Mouse (Mus musculus): Measurements from ENCODE around the gene Sipa1.
"Not testable (repeated sequence)": the region's sequence is repeated elsewhere in the genome, so short reads cannot be mapped to it uniquely, and the experiment has no call there.

Sipa1 gene

DNA sequence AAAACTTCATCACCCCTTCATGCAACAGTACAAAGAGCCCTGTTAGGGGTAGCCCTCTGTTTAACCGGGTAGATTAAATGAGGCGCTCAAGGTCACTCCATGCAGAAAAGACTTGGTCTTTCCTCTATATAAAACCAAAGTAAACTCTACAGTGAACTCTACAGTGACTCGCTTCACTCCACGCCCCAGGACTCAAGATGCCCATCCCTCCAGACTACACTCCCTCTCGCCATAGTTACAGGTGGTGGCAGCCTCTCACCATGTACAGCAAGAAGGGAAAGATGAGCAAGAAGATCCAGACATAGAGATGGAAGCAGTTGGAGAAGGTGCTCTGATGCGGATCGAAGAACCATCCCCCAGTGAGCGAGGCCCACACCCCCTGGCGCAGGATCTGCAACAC is 24.2 kb upstream of the Sipa1 start:
- in situ Hi-C loops (cut with MboI; ENCODE audit: unreplicated experiment in 2 of 2) = no loop called here

DNA sequence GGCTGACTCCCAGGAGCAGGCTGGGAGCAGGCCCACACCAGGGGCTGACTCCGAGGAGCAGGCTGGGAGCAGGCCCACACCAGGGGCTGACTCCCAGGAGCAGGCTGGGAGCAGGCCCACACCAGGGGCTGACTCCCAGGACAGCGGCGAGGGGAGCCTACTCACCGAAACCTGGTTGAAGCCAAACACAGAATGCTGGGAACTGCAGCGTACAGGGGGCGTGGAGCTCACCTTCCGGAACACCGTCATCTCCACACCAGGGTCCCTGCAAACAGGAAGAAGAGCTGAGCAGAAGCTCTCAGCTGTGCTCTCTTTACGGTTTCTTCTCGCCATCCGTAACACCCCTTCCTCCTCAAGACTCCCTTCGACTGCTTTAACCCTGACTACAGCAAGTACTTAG is 23.4 kb upstream of the Sipa1 start:
- in situ Hi-C loops (cut with MboI; ENCODE audit: unreplicated experiment in 2 of 2) = not testable (repeated sequence)

DNA sequence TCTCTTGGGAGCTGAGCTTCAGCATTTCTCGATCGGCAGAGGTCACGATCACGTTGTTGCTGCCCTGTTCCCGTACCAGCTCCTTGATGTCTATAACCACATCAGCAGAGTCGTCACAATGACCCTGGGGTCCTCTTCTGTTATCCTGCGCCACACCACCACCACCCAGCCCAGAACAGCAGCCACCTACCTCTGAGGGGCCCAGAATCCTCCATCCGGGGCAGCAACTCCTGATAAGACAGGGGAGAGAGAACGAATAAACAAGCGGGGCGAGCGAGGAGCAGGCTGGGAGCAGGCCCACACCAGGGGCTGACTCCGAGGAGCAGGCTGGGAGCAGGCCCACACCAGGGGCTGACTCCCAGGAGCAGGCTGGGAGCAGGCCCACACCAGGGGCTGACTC is 22.9 kb upstream of the Sipa1 start:
- in situ Hi-C loops (cut with MboI; ENCODE audit: unreplicated experiment in 2 of 2) = no loop called here

DNA sequence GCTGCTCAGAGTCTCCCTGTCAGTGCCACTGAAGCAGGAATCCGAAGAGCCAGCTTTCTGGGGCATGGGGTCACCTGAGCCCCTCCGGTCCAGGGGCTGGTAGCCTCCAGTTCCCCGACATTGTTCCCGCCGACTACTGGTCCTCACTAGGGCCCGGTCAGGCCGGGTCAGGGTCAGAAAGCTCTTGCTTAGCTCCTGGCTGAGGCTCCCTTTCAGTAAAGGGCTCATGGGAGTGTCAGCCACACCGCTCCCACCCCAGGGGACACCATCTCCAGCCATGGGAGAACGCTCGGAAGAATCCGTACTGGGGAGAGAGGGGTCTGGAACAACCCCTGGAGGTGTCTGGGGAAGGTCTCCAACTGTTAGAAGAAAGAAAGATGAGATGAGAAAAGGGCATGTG is 22.4 kb upstream of the Sipa1 start:
- in situ Hi-C loops (cut with MboI; ENCODE audit: unreplicated experiment in 2 of 2) = no loop called here

DNA sequence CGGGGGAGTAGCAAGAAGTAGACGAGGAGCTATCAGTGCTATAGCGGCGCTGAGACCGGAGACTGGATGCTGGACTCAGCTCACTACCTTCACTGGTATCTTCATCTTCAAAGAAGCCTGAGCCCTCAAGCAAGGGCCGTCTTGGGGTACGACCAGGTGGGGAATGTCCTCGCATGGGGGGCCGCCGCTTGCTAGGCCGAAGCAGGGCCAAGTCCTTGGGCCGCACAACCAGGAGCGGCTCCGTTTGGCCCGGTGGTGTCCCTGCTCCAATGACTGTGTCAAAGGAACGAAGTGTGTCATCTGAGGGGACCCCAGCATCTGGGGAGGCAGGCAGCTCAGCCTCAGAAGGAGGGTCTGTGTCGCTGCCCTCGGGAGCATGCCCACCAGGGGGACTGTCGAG is 21.9 kb upstream of the Sipa1 start:
- in situ Hi-C loops (cut with MboI; ENCODE audit: unreplicated experiment in 2 of 2) = no loop called here

DNA sequence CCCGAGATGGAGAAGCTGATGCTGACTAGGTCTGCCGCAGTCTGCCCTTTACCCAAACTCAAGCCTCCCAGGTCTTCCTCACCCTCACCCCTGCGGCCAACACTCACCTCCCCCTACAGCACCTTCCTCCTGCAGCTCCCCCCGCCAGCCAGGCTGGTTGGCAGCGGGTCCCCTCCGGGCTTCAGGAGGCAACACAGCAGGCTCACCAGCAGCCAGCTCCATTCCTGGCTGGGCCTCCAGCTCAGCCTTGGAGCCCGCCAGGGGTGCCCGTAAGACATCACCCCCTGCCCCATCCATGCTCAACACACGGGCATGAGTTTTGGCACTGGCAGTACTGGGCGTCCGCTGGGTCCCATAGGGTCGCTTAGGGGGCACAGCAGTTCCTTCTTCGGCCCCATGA is 21.5 kb upstream of the Sipa1 start:
- in situ Hi-C loops (cut with MboI; ENCODE audit: unreplicated experiment in 2 of 2) = no loop called here

DNA sequence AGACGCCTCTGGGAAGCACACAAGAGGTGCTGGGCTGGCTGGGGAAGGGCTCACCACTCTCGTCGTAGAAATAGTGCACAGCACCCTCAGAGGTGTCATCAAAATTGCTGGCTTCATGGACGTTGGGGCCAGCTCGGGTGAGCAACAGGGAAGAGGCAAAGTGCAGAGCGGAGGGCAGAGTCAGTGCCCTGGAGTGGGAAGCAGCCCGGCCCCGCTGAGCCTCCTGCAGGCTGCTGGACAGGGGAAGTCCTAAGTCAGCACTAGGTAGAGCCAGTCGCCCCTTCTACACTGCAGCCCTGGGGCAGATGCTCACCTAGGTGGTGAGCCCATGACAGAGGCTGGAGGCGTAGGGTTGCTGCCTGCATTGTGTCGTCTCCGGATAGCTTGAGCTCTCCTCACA is 20.7 kb upstream of the Sipa1 start:
- in situ Hi-C loops (cut with MboI; ENCODE audit: unreplicated experiment in 2 of 2) = no loop called here

DNA sequence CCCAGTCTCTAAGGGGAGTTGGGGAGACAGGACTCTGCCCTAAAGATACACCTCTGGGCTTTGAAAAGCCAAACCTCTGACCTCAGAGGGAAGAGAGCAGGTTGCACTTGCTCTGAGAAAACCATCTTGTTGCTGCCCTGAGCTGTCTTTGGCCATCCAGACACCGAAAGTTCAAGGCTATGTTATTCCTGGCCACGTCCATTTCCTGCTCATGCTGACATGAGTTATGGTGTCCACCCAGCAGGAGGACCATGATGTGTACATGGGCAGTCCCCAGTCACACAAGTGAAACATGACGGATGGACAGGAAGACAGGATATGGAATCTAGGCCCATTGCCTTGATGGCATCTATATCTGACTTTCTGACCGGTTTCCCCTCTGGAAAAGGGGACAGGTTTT is 16.9 kb upstream of the Sipa1 start:
- in situ Hi-C loops (cut with MboI; ENCODE audit: unreplicated experiment in 2 of 2) = no loop called here

DNA sequence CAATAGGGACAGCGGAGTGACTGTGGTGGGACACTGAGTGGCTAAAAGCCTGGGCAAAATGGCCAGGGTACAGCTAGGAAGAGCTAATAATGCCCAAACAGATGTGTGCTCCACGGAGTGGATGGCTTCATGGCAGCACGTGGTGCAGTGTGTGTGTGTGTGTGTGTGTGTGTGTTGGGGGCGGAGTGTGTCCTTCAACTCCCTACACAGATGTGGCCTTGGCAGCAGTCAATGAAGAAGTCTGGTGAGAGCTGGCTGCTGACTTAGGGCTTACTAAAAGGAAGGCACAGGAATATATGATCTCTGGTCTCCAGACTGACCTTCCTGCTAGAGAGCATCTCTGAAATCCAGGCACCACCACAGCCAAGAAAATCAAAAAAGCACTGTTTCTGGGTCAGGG is 4.9 kb upstream of the Sipa1 start:
- in situ Hi-C loops (cut with MboI; ENCODE audit: unreplicated experiment in 2 of 2) = no loop called here

DNA sequence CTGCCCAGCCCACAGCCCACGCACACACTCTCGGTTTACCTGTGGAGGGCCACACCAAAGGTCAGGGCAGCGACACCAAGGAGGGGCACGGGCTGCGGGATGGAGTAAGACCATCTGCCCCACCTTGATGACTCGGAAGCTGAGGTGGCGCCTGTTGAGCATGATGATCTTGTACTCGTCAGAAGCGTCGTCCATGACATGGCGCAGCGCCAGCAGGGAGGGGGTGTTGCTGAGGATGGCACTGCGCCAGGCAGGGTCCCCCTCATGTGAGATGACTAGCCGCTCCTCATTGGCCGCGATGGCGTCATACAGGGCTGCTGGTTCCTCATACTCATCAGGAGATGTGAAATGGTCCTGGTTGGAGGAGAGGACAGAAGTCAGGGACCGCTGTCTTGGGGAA is 2.9 kb upstream of the Sipa1 start:
- in situ Hi-C loops (cut with MboI; ENCODE audit: unreplicated experiment in 2 of 2) = no loop called here

DNA sequence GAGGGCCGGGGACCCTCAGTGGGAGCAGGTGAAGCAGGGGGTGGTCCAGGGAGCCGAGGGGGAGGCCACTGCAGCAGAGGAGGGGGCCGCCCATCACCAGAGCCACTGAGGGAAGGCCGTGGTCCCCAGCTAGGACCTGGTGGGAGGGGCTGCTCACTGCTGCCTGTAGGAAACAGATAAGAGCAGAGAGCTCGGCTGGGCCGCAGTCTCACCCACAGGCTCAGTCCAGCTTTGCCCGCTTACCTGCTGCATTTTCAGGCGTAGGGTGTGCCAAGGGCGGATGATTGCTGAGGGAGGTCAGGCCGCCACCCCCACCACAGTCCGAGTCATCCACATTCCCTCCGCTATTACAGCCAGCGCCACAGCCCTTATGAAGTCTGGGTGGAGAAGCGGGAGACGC is 2.0 kb upstream of the Sipa1 start:
- in situ Hi-C loops (cut with MboI; ENCODE audit: unreplicated experiment in 2 of 2) = no loop called here

DNA sequence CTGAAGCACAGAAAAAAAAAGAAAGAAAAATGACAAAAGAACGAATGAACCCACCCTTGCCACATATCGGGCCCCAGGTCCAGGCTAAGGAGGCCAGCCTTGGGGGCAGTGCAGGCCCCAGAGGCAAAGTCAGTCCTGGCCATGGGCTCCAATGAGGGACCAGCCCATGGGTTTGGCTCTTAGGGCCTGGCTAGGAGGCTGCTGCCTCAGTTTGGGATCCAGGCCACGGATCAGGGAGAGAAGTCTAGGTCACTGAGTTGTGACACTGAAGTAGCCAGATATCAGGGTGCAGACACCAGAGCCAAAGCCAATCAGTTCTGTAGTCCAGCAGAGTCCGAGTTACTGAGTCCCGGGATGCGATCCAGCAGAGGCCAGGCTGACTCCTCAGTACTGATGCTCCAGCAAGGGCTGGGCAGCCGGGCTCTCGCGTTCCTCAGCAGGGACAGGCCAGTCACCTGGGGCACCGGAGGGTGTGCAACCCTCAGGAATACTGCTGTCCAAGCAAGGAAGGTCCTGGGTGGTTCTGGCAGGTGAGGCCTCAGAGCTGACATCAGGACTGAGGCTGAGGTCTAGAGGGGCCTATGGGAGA is 1.3 kb upstream of the Sipa1 start:
- in situ Hi-C loops (cut with MboI; ENCODE audit: unreplicated experiment in 2 of 2) = no loop called here

DNA sequence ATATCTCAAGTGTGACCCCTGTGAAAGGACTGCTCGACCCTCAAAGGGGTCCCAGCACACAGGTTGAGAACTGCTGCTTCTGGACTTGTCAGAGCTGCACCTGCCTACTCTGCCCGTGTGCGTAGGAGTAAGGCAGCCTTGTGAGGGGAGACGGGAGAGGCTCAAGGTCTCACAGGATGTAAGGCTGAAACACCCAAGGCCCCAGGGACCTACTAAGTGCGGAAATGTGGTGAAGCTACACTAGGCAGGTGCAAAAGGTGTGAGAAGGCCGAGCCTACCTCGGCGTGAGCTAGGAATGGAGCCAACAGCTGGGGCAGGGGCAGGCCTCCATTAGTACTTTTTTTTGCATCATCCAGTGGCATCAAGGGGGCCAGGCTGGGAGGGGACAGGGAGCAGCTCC is 1.2 kb downstream of the Sipa1 start:
- in situ Hi-C loops (cut with MboI; ENCODE audit: unreplicated experiment in 2 of 2) = no loop called here

DNA sequence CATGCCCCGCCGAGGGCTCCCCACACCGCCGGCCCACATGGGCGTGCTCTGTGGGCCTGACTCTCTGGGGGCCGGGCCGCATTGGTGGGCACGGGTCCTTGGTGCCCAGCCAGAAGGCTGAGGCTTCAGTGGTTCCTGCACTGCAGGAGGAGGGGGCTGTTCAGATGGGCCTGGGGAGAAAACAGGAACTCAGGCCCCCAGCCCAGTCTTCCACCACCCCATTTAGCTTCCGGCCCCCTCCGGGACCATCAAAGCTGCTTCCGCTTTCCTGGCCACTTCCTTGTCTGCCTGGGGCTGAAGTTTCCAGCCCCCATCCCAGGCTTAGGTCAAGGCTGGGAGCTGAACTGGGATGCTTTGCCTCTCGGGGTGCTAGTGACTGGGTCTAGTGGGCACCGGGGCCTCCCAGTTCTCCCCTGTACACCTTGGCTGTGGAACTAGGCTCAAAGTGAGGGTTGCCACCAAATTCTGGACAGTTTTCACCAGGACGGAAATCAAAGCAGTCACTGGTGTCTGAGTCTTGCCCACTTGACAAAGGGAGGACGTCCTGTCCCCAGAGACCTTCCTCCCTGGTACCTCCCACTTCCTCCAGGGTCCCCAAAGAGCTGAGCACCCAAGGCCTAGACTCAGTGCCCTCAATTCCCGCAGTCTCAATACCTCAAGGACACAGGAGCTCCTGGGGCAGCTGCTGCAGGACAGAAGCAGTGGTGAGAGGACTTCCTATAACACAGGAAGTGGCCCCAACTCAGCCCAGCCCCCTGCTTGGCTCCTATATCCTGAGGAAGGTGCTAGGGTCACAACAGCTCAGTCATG is 2.4 kb downstream of the Sipa1 start:
- in situ Hi-C loops (cut with MboI; ENCODE audit: unreplicated experiment in 2 of 2) = no loop called here

DNA sequence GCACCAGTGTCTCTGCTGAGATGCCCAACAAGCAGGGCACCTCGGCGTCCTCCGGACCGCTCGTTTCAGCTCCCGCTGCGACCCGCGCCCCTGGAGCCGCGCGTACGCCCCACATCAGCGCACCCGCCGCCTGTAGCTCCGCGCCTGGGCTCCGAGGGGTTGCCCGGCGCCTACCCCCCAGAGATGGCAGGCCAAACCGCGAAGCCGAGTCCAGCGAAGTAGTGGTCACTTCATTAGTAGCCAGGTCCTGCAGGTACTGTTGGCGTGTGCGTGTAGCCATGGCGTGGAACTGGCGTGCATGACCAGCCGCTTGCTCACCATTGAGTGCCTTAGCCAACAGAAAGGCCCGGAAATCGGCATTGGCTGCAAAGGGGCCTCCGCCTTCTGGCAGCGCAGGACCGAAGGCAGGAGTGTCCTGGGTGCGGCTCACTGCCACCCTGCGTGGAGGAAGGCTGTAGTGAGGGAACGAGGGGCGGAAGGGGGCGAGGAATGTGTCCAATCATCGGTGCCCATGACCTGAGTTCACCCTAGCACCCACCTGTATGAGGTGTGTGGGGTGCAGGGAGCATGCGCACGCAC is 8.7 kb downstream of the Sipa1 start:
- in situ Hi-C loops (cut with MboI; ENCODE audit: unreplicated experiment in 2 of 2) = no loop called here

DNA sequence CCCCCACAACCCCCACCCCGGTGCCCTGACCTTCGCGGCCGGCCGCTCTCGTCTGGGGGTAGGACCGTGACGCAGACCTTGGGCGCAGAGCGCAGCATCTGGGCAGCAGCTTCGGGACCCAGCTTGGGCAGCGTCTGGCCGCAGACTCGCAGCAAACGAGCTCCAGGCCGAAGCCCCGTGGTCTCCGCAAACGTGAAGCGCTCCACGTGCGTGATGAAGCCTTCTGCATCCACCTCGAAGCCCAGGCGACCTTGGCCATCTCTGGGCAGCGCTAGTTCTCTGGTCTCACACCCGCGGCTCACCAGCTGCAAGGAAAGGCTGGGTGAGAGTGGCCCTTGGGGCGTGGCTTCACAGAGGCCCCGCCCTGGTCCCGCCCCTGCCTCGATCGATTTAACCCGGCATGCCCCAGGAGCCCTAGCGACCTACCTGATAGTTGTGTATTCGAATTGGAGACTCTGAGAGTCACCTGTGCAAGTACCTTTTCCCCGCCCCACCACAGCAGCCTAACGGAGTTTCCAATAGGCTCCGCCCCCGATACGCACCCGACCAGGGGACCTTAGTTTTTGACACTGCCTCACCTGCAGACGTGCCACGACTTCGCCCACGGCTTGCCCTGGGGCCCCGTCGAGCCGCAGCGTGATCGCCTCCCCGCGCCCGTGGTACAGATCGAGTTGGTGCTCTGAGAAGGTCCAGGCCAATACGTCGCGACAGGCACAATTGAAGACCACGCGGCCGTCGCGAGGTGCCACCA is 9.4 kb downstream of the Sipa1 start:
- in situ Hi-C loops (cut with MboI; ENCODE audit: unreplicated experiment in 2 of 2) = no loop called here

DNA sequence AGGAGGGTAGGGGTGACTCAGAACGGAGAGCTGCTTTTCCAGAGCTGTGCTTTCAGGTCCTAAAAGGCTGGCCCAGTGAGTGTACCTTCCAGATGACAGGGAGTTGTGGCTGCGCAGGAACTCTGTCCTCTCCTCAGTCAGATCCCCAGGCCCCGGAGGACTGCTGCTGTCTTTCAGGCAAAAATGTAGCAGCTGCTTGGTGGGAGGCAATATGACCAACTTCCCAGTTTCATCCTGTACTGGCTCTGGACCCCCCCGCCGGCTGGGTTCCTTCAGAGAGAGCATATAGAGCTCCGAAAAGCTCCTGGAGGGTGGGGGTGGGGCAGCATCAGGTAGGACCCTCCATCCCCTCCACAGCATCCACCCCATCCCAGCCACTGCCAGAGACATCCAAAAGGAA is 10.9 kb downstream of the Sipa1 start:
- in situ Hi-C loops (cut with MboI; ENCODE audit: unreplicated experiment in 2 of 2) = no loop called here

DNA sequence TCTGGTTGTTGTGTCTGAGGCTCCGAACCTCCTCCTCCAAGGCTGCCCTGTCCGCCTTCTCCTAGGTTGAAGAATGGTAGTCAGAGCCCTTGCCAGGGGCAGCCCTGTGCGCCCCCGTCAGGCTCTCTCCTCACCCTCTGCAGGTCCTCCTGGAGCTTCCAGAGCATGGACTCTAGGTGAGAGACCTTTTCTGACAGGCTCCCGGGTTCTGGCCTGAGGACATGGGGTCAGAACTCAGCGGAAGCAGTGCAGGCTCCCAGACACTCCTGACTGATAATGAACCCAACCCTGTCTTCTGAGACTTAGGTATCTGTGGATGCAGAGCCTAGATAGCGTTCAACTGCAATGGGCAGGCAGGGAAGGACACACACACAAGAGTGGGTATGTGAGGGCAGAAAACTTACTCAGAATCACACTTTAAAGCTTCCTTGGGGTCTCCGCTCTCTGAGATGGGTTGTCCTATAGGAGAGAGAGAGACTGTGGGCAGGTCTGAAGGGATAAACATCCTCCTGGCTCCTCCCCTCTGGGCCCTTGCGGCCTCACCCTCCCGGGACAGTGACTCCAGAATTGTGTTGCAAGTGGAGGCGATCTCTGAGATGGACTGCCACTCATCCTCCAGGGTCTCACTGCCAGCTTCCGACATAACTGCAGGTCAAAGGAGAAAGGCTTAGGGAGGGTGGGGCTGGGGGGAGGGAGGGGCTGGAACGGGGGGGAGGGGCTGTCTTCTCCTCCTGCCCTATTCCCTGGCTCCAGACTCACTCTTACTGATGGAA is 11.8 kb downstream of the Sipa1 start:
- in situ Hi-C loops (cut with MboI; ENCODE audit: unreplicated experiment in 2 of 2) = no loop called here

DNA sequence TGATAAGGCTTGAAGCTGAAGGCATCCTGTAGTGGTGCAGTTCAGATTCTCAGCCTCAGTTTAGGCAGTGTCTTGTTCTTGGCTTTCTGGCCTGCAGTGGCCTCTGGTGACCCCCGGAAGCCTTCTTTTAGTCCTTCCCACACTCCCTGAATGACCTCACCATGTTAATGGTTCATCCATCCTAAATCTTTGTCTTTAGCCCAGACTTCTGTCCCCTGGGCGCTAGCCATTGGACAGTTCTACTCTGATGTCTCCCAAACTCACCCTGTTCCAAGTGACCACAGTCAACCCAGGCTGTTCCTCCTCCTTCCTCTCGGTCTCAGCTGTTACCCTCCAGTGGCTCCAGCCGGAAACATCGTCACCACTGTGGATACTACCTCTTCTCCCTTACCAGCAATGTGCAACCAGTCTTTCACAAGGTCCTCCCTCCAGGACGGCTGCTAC is 14.2 kb downstream of the Sipa1 start:
- in situ Hi-C loops (cut with MboI; ENCODE audit: unreplicated experiment in 2 of 2) = no loop called here

DNA sequence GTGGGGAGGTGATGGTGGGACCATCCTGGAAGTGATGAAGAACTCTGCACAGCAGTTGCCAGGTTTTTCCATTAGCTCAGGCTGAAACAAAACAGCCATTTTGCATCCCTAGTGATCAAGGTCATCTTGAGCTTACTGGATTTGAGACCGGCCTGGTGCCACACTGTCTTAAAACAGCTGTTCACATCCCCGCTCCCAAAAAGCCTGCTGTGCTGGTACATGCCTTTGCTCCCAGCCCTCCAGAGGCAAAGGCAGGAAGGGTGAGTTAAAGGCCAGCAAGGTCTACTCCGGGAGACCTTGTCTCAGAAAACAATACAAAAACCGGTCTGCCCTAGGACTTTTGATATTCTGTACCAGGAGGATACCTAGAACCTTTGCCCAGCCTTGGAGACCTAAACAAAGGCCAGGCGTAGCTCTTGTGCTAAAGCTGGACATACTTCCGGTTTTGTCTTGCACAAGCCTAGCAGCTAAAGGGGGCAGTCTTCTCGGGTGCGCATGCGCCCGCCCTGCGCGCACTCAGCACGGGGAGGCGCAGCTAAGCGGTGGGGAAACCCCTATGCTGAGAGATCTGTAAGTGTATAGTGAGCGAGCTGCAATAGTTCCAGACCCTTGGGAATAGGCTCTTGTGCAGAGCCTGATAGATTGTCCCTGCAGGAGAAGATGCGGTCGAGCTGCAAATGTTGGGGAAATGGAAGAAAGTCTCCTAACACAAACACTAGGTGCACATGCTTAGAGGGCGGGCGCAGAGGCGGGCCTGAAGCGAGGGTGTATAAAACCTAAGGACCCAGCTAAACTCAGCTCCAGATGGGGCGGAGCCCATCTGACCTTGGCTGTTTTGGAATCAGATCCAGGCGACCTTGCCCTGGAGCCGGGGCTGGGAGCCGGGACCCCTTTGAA is 14.9 kb downstream of the Sipa1 start:
- in situ Hi-C loops (cut with MboI; ENCODE audit: unreplicated experiment in 2 of 2) = no loop called here

Measured in v-Abl transformed pro-B cells (cell line).